Mouse (Mus musculus) heart, adult 11 months (tissue): ENCODE data around the gene Atm.

Experiments used
- DNase-seq: peaks from one replicate; pipeline ENCODE4 v3.0.0; 2022

The Atm gene

DNA sequence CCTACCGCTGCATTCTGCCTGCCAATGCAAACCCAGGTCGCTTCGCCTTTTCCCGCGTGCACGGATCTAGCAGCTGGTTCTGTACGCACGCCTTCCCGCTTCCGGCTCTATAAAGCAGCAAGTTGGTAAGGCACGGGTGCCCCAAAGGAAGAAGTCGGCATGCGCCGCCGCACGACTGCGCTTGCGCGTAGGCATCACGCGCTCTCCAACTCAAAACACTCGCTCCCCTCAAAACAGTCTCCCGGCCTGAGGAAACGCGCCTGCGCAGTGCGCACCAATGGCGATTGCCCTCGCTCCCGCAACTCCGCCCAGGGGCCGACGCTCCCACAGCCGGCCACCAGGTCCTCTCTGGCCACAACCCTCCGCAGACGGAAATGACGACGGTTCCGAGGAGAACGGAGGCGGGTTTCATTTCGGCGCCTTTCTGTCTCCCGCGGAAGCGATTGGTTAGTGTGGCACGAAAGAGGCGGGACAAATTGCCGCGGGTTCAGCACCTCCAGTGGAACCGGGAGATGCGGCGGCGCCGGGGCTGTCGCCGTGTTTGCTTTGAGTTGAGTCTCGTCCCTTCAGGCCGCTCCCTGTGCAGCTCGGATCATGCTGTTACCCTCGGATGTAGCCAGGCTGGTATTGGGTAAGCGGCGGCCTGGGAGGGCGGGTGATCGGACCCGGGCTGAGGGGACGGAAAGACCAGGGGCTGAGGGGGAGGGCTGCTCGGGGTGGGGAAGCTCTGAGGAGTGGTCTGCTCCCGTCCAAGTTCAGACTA lies at the start of gene Atm, which contains the start of gene Npat:
Atm (minus strand) TSS at position 183 of the 763 bp plus-strand sequence.
Npat (plus strand) TSS at position 490 of the 763 bp plus-strand sequence.
- DNase-seq: peak; percentile 100

DNA sequence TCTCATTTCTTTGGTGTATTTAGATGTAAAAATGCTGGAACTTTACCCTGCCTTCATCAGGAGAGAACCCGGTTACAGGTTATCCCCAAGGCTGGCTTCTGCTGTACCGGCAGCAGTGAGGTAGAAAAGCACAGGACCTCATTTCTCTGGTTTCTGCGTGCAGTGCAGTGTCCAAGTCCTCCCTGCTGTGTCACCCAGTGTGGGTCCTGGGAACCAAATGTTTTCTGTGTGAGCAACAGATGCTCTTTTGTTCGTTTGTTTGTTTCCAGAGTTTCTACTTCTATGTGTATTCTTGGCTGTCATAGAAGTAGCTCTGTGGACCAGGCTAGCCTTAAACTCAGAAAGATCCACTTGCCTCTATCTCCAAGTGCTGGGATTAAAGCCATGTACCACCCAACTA lies 45.3 kb upstream of the Atm start:
- peak; percentile 34 for DNase-seq

DNA sequence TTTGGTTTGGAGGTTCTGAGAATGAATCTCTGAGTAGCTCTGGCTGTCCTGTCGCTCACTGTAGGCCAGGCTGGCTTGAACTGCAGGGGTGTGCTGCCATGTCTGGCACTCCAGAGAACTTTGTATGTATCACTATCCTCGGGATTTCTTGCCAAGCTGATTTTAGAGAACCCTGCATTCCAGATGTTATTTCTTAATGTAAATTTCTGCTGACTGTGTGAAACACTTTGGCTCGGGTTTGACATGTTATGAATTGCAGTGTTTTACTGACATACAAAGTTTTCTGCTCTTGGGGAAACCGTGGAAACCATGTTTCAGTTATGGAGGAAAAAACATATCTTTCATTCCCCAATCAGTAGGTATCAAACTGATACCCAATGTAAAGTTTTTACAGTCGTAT lies 39.2 kb upstream of the Atm start:
- no peak for DNase-seq

DNA sequence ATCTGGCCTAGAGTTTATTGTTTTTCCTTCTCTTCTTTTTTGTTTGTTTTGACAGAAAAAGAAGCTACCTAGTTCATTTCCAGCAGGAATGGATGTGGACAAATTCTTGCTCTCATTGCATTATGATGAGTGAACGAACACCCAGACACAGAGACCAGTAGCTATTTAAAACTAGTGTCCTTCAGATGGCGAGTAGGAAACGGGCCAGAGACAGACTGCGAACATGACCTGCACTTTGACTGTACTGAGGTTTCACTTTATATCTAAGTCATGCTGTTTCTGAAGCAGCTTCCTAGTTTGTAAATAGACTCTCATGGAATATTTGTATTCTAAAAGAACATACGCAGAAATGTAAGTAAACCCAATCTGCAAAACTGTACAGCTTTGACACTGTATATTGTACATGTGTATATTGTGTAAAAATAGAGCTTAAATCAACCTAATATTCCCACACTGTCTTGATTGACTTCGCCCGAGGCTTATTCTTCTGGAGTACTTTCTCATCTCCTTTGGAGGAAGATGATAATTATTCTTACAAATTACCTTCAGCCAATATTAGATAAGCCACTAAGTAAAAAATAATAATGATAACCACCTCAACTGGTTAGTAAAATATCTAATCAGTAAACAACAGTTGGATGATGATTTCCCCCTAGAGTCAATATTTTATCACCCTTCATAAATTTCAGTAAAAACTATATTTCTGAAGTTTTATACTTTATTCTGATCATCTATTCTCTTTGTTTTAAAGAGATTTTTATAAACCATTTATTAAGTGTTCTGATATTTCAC lies 36.2 kb upstream of the Atm start:
- DNase-seq: no peak

DNA sequence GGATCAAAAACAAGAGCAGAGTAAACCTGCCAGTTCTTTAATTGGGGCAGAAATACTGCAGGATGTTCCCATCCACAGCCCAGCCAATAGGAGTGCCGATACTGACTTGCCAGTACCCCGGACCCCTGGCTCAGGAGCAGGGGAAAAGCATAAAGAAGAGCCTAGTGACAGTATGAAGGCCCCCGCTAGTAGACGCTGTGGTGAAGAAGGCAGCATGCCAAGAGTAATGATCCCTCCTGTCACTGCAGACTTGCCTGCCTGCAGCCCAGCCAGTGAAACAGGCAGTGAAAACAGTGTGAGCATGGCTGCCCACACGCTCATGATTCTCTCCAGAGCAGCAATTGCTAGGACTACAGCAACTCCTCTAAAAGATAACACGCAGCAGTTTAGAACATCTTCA lies 34.1 kb upstream of the Atm start:
- DNase-seq: no peak

DNA sequence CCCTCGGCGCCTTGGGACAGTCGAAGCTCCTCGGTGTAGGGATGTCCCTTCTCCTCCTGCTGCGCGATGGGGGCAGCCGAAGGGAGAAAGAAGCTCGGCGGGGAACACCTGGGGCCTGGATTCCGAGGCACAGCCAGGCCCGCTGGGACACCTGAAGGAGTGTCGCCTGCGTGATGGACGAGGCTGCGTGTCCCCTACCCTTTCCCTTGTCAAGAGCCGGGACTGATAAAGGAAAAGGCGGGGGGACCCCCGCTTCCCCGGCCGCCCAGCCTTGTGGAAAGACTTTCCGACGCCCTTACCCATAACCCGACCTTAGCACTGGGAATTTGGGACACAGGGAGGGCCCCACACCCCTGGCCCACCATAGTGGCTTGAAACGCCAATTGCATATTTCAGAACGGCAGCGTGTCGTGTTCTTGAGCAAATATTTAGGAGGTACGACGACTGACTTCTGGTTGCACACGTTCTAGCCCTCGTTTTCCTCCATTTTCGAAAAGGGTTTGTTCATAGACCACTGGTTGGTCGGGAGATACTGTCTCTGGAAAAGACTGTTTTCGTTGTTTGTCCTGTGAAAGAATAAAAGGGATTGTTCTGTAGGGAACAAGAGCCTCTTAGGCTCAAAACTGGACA lies 911 bp upstream of the Atm start:
- no peak for DNase-seq

DNA sequence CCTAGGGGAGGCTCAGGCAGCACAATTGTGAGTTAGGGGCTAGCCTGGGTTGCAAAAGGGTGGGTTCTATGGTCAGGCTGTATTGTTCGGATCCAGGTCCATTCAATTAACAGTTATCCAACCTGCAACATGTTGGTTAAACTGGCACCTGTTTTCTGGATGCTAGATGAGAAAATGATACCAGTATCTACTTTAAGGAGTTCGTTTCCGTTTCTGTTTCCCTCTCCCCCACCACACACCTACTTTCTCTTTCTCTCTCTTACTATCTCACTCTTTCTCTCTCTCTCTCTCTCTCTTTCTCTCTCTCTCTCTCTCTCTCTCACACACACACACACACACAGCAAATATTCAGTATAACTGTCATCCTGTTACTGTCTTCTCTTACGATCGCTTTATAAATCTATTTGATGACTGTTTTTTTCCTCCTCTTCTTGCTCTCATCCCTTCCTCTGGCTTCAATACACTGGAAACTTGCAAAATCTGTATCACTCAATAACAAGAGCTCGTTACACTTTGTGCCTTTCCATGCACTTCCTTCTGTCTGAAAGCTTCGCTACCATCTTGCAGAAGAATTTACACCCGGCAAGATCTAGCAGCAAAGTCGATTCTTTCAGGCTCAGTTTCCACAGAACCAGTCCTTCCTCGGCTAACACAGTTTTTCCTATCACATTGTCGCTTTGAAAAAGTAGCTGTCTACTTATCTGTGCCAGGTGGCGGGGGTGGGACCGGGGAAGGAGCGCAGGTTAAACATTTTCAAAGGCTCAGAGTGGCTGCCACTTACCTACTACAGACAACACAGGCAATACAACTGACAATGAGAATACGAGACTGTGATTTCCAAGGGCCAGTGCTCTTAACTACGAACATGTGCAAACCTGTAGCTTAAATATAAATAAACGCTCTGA lies 872 bp downstream of the Atm start:
- DNase-seq: no peak

DNA sequence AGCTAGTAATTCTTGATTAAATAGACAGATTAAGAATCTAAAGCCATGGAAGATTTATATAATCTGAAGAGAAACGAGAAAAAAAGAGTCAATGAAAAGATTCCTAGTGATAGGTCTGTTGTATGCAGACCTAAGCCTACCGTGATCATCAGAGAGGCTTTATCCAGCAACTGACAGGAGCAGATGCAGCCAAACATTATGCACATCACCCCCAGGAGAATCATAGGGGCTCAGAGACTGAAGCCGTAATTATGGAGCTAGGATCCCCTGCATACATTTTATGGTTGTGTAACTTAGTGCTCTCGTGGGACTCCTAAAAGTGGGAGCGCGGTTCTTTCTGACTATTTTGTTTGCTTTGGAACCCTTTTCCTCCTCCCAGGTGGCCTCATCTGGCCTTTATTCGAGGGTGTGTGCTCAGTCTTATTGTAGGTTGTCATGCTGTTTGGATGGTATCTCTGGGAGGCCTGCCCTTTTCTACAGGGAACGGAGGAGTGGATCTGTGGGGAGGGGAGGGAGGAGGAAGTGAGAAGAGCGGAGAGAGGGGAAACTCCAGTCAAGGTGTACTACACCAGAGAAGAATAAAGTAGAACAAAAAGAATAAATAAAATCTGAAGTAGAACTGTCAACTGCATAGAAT lies 19.0 kb downstream of the Atm start:
- DNase-seq: no peak

DNA sequence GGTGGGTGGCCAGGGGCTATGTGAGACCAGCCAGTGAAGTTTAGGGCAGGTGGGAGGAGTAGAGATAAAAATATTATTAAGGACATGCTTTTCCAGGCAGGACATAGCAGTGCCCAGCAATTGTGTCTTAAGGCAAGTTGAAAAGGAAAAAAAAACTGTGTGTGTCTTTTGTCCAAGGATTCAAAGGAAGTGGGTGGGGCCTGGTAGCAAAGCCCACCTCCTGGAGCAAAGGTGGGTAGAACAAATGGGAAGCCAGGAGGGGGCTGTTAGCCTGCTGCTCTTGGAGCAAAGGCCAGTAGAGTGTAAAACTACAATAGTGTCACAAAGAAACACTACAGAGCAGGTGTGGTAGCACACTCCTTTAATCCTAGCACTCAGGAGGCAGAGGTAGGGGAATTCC lies 22.4 kb downstream of the Atm start:
- no peak for DNase-seq

DNA sequence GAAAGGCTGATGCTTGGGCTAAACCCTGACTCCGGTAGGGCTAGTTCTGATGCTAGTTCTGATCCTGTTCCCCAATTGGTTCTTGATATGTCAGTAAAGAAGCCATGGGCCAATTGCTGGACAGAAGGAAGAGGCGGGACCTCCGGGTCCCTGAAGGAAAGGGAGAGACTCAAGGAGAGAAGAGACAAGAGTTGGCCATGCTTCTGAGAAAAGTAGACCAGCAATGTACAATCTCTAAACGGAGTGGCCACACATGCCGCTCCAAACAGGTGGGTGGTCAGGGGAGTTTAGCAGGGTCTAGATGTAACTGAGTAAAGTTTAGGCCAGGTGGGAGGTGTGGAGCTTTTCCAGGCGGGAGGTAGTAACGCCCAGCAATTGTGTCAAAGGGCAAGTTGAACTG lies 28.5 kb downstream of the Atm start:
- peak; percentile 87 for DNase-seq

DNA sequence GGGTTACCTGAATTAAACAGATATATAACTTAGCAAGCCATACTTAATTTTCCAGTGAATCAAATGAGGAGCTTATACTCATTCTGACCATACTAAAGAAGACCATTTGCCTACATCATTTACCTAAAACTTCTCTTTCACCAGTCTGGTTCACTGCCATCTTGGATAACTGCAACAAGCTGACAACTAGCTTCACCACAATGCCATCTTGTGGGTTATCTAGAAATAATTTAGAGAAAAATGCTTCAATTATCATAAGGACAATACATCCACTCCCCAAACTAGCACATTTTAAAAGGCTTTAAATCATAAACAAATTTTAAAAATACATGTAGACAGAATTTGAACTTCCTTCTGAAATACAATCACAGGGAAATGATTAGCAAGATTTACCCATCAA lies 50.7 kb downstream of the Atm start:
- DNase-seq: no peak

DNA sequence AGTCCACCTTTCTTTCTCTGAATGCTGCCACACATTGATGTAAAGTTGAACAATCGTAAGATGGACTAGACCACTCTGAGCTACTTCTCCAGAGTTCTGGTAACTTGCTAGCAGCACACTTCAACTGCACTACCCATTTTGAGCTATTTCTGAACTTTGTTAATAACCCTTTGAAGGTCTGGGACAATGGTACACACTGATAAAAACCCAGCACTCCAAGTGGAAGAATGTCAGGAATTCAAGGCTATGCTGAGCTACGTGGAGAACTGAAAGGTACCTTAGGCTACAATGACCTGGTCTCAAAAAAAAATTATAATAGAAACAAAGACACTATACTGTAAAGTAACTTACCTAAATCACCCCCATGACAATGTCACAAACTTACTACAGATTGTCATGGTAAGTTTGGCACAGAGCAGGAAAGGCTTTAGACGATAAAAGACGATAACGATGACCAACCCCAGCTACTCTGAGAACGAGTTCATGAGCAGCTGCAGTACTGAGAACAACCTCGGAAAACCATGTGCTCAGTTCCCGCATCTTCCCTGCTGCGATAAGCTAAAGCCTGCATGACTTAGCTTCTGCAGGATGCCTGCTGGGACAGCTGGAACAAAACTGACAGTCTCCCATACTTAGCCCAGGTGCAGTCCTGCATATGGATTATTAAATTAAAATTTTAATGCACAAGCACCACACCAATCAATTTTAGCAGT lies 63.6 kb downstream of the Atm start:
- DNase-seq: no peak

DNA sequence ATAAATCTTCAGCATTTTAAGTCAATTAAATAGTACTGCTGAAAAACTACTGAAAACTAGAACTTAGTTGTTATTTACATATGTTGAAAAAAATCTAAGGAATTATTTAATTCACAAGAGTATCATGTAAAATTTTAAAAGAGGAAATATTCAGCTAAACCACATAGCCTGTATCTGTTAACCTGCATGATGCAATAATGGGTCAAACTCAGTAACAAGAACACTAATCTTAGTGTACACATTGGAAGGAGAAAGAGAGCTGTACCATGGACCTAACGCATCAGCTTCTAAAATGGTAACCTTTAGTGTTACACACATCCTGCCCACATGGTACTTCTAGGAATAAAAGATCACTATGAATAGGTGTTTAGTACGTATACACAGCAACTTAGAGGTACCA lies 84.5 kb downstream of the Atm start:
- no peak for DNase-seq

DNA sequence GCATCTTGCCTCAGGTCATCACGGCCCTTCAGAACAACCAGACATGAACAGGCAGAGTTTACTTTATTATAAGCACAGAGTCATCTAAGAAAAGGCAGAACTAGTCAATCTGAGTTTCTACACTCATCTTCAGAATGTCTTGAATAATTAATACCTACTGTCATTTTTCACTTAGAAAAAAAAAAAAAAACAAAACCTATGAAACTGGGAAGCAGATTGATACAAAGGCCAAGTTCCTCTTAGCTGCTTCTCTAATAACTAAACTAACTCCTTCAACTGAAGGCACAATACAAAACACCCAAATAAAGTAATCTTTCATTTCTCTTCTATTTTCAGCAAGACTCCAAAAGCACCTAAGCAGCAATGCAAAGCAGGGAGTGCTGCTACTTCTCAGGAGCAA lies 85.9 kb downstream of the Atm start:
- DNase-seq: no peak

DNA sequence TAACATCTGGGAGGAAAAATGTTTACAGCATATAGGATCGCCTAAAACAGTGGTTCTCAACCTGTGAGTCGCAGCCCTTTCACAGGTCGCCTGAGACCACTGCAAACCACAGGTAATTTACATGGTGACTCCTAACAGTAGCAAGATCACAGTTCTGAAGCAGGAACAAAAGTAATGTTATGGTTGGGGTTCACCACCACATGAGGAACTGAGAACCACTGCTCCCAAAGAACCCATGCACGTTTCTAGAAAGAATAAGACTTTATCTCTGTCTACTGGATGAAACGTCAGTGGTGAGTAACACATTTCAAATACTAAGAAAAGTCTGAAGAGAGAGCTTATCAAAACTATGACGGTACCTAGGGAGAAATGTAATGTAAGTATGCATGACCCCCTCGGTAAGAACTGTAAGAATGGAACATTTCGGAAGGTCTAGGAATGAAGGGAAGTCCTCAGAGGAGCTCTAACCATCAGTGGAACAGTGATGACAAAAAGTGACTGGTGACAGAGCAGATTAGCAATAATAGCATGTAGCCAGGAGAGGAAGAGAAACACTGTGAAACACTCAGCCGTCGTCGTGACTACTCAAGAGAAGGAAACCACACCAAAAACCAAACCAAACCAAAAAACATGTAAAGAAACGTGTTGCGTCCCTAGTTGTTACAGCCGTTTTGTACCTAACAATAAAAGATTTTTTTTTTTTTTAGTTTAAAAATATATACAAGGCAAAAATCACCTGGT lies 100.5 kb downstream of the Atm start:
- DNase-seq: peak; percentile 41

DNA sequence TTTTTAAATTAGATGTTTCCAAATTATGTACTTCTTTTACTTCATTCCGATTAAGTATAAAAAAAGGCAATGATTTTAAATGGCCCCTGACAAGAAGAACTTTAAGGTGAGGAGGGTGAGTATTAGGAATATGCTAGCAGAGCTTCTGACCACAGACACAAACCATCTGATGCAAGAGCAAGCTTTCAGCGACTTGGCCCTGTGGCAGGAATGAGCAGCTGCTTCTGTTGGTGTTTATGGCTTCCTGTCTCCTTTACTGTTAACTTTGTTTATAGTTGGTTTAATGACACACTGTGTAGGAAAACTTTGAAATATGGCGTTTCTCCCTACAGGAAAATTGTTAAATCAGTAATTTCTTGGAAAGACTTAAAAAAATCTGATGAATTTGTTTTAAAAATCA lies 108.9 kb downstream of the Atm start:
- DNase-seq: peak; percentile 9

DNA sequence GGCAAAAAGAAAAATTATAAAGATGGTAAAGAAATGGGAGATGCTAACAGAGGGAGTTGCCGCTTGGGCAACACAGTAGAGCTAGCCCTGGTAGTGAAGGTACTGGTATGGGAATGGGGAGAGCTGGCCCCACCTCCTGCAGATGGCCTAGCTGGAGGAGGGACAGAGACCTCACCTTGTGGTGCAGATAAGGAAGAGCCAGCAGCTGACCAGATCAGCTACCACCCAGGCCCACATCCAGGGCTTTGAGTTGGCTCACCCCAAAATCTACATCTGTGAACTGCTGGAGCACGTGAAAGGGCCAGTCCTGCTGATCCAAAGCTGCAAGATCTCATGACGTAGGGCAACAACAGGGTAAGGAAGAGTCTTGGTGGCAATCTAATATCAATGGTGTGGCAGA lies 109.8 kb downstream of the Atm start:
- DNase-seq: peak; percentile 51

DNA sequence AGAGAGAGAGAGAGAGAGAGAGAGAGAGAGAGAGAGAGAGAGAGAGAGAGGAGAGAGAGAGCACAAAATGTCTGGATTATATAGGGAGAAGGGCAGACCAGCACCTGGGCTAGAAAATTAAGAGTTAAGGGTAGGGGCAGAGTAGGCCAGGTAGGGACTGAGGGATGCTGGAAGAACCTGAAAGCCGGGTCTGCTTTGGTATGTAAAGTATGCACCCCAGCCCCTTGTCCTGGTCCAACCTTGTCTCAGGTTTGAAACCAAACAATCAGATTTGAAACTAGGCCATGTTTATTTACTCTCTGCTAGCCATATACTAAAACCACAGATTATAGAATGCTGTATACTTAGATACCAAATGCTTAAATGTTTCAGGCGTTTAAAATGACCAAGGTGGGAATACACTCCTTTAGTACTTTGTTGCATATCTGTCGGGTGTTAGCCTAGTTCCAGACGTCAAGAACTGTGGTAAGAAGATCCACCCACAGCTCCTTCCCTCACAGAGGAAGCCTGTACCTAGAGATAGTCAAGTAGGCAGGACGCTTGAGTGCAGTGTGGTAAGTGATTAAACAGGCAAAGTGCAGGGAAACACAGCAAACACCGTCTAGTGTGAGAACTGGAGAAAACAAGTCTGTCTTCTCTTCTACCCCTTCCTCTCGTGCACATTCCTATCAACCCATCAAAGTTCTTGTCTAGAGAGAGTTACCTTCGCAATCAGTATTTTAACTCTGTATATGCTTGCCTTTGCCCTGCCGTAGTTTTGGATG lies 114.2 kb downstream of the Atm start:
- DNase-seq: peak; percentile 62

DNA sequence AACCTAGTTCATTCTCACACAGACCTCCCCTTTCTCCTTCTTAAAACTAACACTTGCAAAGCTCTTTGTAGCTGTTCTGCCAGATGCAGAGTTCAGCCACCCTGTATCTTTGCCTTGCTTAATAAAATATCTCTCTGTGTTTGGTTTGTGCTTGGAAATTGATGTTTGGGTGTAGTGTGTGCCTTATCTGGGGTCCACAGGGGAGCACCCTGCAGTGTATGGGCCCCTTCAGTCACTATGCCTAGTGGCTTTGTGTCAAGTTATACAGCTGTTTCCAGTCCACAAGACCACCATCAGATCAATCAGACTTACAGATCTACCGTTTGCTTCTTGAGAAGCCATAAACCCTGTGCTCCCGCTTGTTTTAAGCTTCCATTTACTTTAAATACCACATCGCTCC lies 127.1 kb downstream of the Atm start:
- peak; percentile 63 for DNase-seq

DNA sequence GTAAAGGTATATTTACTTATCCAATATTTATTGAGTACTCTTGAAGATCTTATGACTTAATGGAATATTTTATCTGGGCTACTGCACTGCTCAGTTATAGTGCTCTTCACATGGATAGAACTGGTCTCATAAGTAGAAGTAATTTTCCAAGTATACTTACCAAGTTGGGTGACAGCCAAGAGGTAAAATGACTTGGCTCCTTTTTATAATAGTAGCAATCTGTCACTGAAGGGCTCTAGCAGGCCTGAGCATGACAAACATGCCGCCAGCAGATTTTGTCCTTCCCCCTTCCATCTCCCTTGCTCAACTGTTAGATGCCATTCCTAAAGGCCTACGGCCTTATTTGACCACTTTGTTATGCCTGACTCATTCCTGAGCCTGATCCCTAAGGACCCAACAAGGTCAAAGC lies 127.6 kb downstream of the Atm start:
- DNase-seq: no peak
